ENCODE assay signal across 31 mouse cellular contexts in the genomic region with DNA sequence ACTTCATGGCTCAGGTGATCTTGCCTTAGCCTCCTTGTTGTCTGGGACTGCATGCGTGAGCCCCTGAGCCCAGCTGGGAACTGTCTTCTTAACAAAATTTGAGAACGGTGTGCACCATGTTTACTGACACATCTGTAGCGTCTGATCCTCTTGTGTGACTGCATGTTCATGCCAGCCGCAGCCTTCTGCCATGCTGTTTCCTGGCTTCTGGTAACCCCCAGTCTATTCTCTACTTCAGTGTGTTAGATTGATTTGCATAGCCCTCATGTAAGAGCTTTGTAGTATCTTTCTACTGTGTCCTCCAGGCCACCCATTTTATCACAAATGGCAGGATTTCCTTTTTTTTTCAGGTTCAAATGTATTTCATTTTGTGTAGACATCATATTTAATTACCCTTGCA.
"Had no signal": no experiment of that assay in that cellular context is flagged by ENCODE, and none has a peak within 500 bp of the region (broad histone marks: within the 10 kb centered on the region; RNA-seq: fewer than 3 reads in every experiment).

No protein-coding gene starts in this region.

- H3K4me2 ChIP-seq: limb, embryonic 12.5 days; limb, embryonic 13.5 days; limb, embryonic 15.5 days; liver, embryonic 11.5 days; liver, embryonic 12.5 days; liver, embryonic 13.5 days; liver, embryonic 15.5 days; lung, embryonic 14.5 days; lung, embryonic 15.5 days; midbrain, embryonic 11.5 days; midbrain, embryonic 12.5 days; midbrain, embryonic 13.5 days; midbrain, embryonic 15.5 days had no signal

- DNase-seq: left cerebral cortex, postnatal 4 days; liver; liver, embryonic 13.5 days; liver, postnatal 0 days; lung, adult 18-20 months; lung, adult 2 months; lung, embryonic 14.5 days; lung, postnatal 10 days; lung, postnatal 14 days; lung, postnatal 36 days; lung, postnatal 4 days; midbrain, embryonic 14.5 days had no signal

- H3K4me1 ChIP-seq: limb, embryonic 10.5 days; limb, embryonic 12.5 days; limb, embryonic 13.5 days; limb, embryonic 15.5 days; lung, embryonic 15.5 days; midbrain, embryonic 10.5 days; midbrain, embryonic 12.5 days; midbrain, embryonic 13.5 days; midbrain, embryonic 15.5 days had no signal

- H3K9me3 ChIP-seq: limb, embryonic 12.5 days; limb, embryonic 15.5 days; liver, embryonic 15.5 days; lung, embryonic 15.5 days; midbrain, embryonic 10.5 days; midbrain, embryonic 15.5 days had no signal

- H3K27ac ChIP-seq: limb, embryonic 10.5 days; limb, embryonic 12.5 days; limb, embryonic 13.5 days; limb, embryonic 15.5 days; liver, embryonic 12.5 days; liver, embryonic 13.5 days; liver, embryonic 14.5 days; liver, embryonic 15.5 days; lung, embryonic 15.5 days; macrophage; midbrain, embryonic 10.5 days; midbrain, embryonic 12.5 days; midbrain, embryonic 13.5 days; midbrain, embryonic 15.5 days had no signal

- H3K27me3 ChIP-seq: limb, embryonic 12.5 days; limb, embryonic 13.5 days; limb, embryonic 15.5 days; liver, embryonic 12.5 days; liver, embryonic 13.5 days; liver, embryonic 15.5 days; lung, embryonic 15.5 days; megakaryocyte, embryonic 14.5 days; midbrain, embryonic 12.5 days; midbrain, embryonic 13.5 days; midbrain, embryonic 15.5 days had no signal

- H3K4me3 ChIP-seq: limb, embryonic 10.5 days; limb, embryonic 12.5 days; limb, embryonic 13.5 days; limb, embryonic 15.5 days; liver, embryonic 12.5 days; liver, embryonic 13.5 days; liver, embryonic 15.5 days; lung, embryonic 15.5 days; megakaryocyte, embryonic 14.5 days; midbrain, embryonic 10.5 days; midbrain, embryonic 12.5 days; midbrain, embryonic 13.5 days; midbrain, embryonic 15.5 days; myocyte had no signal

- ATAC-seq: liver, embryonic 12.5 days; liver, postnatal 0 days; lung, postnatal 0 days; midbrain, embryonic 13.5 days; midbrain, embryonic 15.5 days; midbrain, embryonic 16.5 days had no signal

- H3K9ac ChIP-seq: limb, embryonic 12.5 days; limb, embryonic 13.5 days; limb, embryonic 15.5 days; liver, embryonic 12.5 days; liver, embryonic 13.5 days; liver, embryonic 14.5 days; liver, embryonic 15.5 days; liver, postnatal 0 days; lung, embryonic 14.5 days; lung, embryonic 15.5 days; midbrain, embryonic 12.5 days; midbrain, embryonic 13.5 days; midbrain, embryonic 15.5 days had no signal
